Mouse (Mus musculus): ENCODE measurements around the gene Brca1.

- TF ChIP-seq ZNF384 (IDR thresholded peaks at IDR 0.05; ENCODE audit: low read depth, low read length) (no peak), ZC3H11A (IDR thresholded peaks at IDR 0.05; ENCODE audit: borderline replicate concordance, low read depth, low read length) (no peak), HCFC1 (IDR thresholded peaks at IDR 0.05; ENCODE audit: borderline replicate concordance, insufficient read depth, low read length) (no peak)
These were observed 74.6 kb downstream of the Brca1 start for GRCm38 (mm10) chr11:101477194-101477551.

All from ES-E14 (cell line).